Mouse (Mus musculus): ENCODE results near the gene Tbc1d9. TPM values are rescaled to one million over a fixed set of nuclear protein-coding genes. Genes with fewer than 3 reads are reported as not detected.

Gene Tbc1d9
- polyA plus RNA-seq, 1 experiment, result 0.45 TPM

DNA sequence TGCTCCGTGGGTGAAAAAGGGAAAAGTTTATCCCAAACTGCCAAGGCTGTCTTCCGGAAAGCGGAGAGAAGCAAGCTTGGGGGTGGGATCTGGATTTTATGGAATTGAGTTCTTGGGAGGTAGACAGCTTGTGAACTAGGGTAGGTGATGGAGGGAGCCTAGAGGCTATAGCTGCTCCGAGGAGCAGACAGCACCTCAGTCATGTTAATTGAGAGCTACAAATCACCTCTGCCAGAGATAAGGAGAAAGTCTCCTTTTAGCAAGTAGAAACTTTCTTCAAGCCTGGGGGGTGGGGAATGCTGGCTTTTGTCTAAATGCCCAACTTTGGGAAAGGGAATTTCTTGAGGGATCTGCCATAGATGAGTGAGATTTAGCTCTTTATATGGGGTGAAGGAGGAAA, 10.0 kb upstream of the Tbc1d9 start:
- no peak for TF ChIP-seq FLI1 (IDR thresholded peaks at IDR 0.05; ENCODE audit: low read length)
- no peak for TF ChIP-seq GATA1 (IDR thresholded peaks at IDR 0.05; ENCODE audit: borderline replicate concordance, low read length)
- H3K4me1 ChIP-seq, result peaks cover 25% of the 10 kb centered on the region
- no peaks in the 10 kb centered on the region for H3K9me3 ChIP-seq
- H3K4me3 ChIP-seq (replicated peaks), result no peak overlapping the region
- no peaks in the 10 kb centered on the region for H3K36me3 ChIP-seq (replicated peaks; ENCODE audit: low read length)
- H3K27me3 ChIP-seq (replicated peaks), result no peaks in the 10 kb centered on the region

DNA sequence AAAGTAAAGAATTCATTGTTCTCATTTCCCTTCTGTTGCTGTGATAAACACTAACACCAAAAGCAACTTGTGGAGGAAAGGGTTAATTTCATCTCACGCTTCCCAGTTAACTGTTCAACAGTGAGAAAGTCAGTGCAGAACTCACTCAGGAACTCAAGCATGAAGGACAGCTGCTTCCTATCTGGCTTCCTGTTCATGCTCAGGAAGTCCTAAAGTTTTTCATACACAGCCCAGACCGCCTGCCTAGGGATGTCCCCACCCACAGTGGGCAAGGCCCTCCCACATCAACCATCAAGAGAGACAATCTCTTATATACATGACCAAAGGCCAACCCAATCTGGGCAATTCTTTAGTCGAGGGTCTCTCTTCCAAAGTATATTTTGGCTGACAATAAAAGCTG, 6.2 kb upstream of the Tbc1d9 start:
- H3K27me3 ChIP-seq (replicated peaks), result peaks cover 17% of the 10 kb centered on the region
- no peaks in the 10 kb centered on the region for H3K9me3 ChIP-seq
- no peaks in the 10 kb centered on the region for H3K36me3 ChIP-seq (replicated peaks; ENCODE audit: low read length)
- TF ChIP-seq GATA1 (IDR thresholded peaks at IDR 0.05; ENCODE audit: borderline replicate concordance, low read length), result no peak
- H3K4me1 ChIP-seq, result peaks cover 12% of the 10 kb centered on the region
- H3K4me3 ChIP-seq (replicated peaks), result no peak overlapping the region

DNA sequence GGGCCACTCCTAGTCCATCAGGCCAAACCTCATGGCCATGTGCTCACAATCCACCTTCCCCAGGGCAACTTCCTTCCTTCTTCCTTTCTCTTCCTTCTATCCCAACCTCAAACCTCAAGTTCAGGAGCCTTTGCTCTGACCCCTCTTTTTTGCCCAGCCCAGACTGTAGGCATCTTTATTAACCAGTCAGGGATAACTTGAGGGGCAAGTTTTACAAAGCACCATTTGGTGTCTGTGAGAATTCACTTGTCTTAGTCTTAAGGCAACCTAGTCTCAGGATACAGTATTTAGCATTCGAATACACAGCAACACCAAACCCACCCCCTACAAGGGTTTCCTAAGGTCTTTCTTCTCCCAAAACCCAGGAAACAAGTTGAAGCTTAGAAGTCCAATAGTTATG, 5.5 kb upstream of the Tbc1d9 start:
- no peak for TF ChIP-seq GATA1 (IDR thresholded peaks at IDR 0.05; ENCODE audit: borderline replicate concordance, low read length)
- no peak for TF ChIP-seq FLI1 (IDR thresholded peaks at IDR 0.05; ENCODE audit: low read length)
- Histone ChIP-seq H3K4me3 (replicated peaks) (no peak overlapping the region), H3K36me3 (replicated peaks; ENCODE audit: low read length) (no peaks in the 10 kb centered on the region), H3K4me1 (peaks cover 12% of the 10 kb centered on the region), H3K9me3 (no peaks in the 10 kb centered on the region), H3K27me3 (replicated peaks) (peaks cover 22% of the 10 kb centered on the region)

DNA sequence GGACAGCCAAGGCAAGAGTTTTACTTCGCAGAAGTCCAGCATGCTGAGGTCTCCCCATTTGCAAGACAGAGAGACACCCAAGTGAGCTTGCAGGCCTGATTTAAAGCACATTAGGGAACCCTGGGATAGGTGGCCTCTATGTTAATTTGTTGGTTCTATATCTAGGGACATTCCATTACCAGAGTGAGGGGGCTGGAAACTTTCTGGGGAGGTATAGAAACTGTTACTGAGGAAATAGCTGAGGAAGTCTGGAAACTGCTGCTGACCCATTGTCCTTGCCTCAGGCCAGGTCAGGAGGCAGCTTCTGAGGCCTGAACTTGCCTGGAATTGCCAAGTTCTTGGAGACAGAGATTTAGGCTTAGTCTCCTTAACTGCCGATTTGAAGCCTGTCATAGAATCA, 4.5 kb upstream of the Tbc1d9 start:
- no peak overlapping the region for H3K4me3 ChIP-seq (replicated peaks)
- peaks cover 15% of the 10 kb centered on the region for H3K4me1 ChIP-seq
- no peak for TF ChIP-seq GATA1 (IDR thresholded peaks at IDR 0.05; ENCODE audit: borderline replicate concordance, low read length)
- no peaks in the 10 kb centered on the region for H3K36me3 ChIP-seq (replicated peaks; ENCODE audit: low read length)
- no peaks in the 10 kb centered on the region for H3K9me3 ChIP-seq
- peaks cover 32% of the 10 kb centered on the region for H3K27me3 ChIP-seq (replicated peaks)

DNA sequence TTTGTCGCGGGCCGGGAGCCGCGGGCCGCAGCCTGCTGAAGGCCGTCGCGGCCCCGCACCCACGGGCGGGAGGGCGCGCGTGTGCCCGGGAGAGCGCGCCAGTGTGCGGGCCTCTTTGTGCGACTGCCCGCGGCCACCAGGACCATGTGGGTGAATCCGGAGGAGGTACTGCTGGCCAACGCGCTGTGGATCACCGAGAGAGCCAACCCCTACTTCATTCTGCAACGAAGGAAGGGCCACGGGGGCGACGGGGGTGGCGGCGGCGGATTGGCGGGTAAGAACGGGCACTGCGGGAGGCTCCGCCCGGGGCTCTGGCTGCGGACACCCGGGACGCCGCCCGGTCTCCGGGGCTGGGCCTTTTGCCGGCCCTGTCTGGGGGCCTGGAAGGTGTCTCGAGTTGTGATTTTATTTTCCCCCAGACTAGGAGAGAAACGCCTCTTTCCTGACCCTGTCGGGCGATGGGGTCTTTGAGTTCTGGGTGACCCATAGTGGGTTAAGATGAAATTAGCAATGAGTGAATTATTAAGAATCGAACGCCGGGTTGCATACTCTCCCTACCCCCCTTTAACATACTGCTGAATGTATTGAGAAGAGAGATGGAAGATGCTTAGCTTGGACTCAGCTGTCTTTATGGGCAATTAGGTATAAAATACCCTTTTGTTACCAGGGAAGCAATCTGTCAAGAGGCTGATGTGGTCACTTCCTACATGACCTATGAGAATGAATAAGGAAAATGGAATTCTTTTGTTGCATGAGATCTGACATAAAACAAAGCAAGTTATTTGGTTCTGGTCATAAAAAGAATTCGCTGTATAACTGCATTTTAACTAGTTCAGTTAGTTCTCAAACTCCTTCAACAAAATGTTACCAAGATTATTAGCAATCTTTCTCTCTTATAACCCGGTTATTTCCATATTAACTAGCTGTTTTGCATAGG, 1.0 kb downstream of the Tbc1d9 start, which contains the start of gene Gm10645:
Gene Gm10645, minus strand, starts transcription at position 240 of the 937 bp plus-strand sequence.
- Histone ChIP-seq H3K9me3 (no peaks in the 10 kb centered on the region), H3K36me3 (replicated peaks; ENCODE audit: low read length) (no peaks in the 10 kb centered on the region), H3K27me3 (replicated peaks) (peaks cover 56% of the 10 kb centered on the region), H3K4me3 (replicated peaks) (peak within 1 kb of the TSS; percentile 91), H3K4me1 (peaks cover 15% of the 10 kb centered on the region)
- TF ChIP-seq FLI1 (IDR thresholded peaks at IDR 0.05; ENCODE audit: low read length) (no peak), GATA1 (IDR thresholded peaks at IDR 0.05; ENCODE audit: borderline replicate concordance, low read length) (no peak)

DNA sequence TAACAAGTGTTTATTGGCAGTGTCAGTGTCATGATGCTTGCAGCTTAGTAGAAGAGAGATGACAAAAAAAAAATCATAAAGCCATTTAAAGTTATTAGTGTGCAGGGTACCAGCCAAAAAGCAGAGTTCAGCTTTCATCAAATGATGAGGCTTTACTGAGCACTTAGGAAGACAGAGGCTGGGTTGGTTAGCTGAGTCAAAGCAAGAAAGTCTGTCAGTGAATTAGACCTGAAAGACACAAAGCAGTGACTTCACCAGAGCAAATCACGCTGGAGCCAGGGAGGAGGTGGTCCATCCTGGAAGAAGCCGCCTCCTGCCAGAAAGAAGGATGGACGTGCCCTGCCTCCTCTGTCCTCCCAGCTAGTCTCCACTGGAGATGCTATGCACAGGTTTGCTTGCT, 2.8 kb downstream of the Tbc1d9 start:
- TF ChIP-seq GATA1 (IDR thresholded peaks at IDR 0.05; ENCODE audit: borderline replicate concordance, low read length), result no peak
- TF ChIP-seq FLI1 (IDR thresholded peaks at IDR 0.05; ENCODE audit: low read length), result no peak
- Histone ChIP-seq H3K36me3 (replicated peaks; ENCODE audit: low read length) (no peaks in the 10 kb centered on the region), H3K27me3 (replicated peaks) (peaks cover 48% of the 10 kb centered on the region), H3K9me3 (no peaks in the 10 kb centered on the region), H3K4me1 (peaks cover 15% of the 10 kb centered on the region), H3K4me3 (replicated peaks) (peak overlapping the region; percentile 59)

DNA sequence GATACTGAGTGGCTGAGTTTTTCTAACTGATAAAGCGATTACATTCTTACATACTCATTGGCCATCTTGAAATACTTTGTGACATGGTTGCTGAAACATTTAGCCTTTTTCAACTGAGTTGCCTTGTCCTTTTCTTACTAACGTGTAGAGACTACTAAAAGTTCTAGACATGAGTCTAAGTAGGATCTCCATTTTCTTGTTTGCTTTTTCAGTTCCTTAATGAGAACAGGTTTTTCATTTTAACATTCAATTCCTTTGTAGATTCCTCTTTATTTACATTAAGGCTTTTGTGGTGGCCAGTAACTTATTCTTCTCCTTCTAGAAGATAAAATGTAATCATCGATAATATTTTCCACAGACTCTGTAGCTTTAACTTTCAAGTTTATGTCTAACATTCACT, 4.0 kb downstream of the Tbc1d9 start:
- Histone ChIP-seq H3K36me3 (replicated peaks; ENCODE audit: low read length) (no peaks in the 10 kb centered on the region), H3K27me3 (replicated peaks) (peaks cover 39% of the 10 kb centered on the region), H3K4me3 (replicated peaks) (no peak overlapping the region), H3K9me3 (no peaks in the 10 kb centered on the region), H3K4me1 (peaks cover 15% of the 10 kb centered on the region)
- TF ChIP-seq GATA1 (IDR thresholded peaks at IDR 0.05; ENCODE audit: borderline replicate concordance, low read length) (no peak), FLI1 (IDR thresholded peaks at IDR 0.05; ENCODE audit: low read length) (no peak)

DNA sequence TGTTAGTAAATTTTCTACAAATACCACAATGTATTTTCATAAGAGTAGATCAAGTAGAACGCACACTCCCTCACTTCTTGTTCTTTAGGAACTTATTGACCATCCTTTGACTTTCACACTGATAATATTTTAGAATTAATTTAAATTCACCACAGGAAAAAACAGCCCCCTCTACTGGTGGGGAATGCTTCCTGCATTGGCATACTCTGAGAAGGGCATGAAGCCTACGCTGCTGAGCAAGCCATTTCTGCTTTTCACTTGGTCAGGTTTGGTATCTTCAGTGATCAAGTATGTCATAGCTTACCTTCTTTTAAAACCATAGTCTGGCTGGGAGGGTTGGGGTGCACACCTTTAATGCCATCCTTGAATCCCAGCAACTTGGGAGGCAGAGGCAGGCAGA, 4.6 kb downstream of the Tbc1d9 start:
- TF ChIP-seq FLI1 (IDR thresholded peaks at IDR 0.05; ENCODE audit: low read length) (no peak), GATA1 (IDR thresholded peaks at IDR 0.05; ENCODE audit: borderline replicate concordance, low read length) (no peak)
- no peak overlapping the region for H3K4me3 ChIP-seq (replicated peaks)
- no peaks in the 10 kb centered on the region for H3K9me3 ChIP-seq
- H3K36me3 ChIP-seq (replicated peaks; ENCODE audit: low read length), result no peaks in the 10 kb centered on the region
- H3K4me1 ChIP-seq, result peaks cover 15% of the 10 kb centered on the region
- peaks cover 35% of the 10 kb centered on the region for H3K27me3 ChIP-seq (replicated peaks)

DNA sequence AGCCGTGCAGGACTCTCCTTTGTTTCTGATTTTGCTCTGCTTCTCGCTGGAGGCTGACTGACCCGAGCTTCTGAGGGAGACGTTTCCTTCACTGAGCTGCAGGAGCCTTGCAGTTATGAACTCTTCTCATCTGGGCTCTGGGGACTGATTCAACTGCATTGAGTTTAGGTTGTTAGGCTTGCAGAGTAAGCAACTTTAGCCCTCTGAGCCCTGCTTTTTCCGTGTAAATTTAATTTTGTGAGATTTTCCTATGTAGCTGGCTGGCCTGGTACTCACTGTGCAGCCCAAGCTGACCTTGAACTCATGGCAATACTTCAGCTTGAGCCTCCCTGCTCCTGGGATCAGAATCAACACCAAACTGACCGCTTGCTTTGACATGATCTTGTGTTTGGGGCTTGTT, 5.7 kb downstream of the Tbc1d9 start:
- peaks cover 24% of the 10 kb centered on the region for H3K27me3 ChIP-seq (replicated peaks)
- H3K4me1 ChIP-seq, result peaks cover 6% of the 10 kb centered on the region
- H3K36me3 ChIP-seq (replicated peaks; ENCODE audit: low read length), result no peaks in the 10 kb centered on the region
- H3K9me3 ChIP-seq, result no peaks in the 10 kb centered on the region
- H3K4me3 ChIP-seq (replicated peaks), result no peak overlapping the region
- no peak for TF ChIP-seq FLI1 (IDR thresholded peaks at IDR 0.05; ENCODE audit: low read length)
- TF ChIP-seq GATA1 (IDR thresholded peaks at IDR 0.05; ENCODE audit: borderline replicate concordance, low read length), result no peak

DNA sequence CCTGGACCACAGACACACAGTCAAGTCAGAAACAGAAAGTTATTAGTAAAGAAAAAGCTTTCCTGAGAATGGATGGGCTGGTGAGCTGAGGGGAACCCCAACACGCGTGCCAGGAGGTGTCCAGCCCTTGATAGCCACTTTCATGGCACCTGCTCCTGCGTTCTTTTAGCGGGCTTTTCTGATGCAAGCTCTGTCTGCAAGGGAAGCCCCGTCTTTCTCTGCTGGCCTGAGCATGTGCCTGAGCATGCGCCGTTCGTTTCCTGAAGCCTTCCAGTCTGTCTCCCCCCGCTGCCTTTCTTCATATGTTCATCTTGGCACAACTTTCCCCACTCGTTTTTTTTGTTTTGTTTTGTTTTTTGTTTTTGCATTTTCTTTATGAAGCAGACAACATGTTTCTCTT, 10.5 kb downstream of the Tbc1d9 start:
- TF ChIP-seq GATA1 (IDR thresholded peaks at IDR 0.05; ENCODE audit: borderline replicate concordance, low read length) (no peak), FLI1 (IDR thresholded peaks at IDR 0.05; ENCODE audit: low read length) (no peak)
- H3K4me3 ChIP-seq (replicated peaks), result no peak overlapping the region
- H3K27me3 ChIP-seq (replicated peaks), result peaks cover 19% of the 10 kb centered on the region
- no peaks in the 10 kb centered on the region for H3K9me3 ChIP-seq
- no peaks in the 10 kb centered on the region for H3K36me3 ChIP-seq (replicated peaks; ENCODE audit: low read length)
- peaks cover 11% of the 10 kb centered on the region for H3K4me1 ChIP-seq

All from megakaryocyte, embryonic 14.5 days (primary cell).